Mouse (Mus musculus): Measurements from ENCODE around the gene Smox.

GRCm38 (mm10) chr2:131457728-131458127 is 33.6 kb upstream of the Smox start:
- TF ChIP-seq CTCF (IDR thresholded peaks at IDR 0.05 in 2 of 3, conservative IDR thresholded peaks at IDR 0.05 in 1 of 3; ENCODE audit: control insufficient read depth in 1 of 3, insufficient read depth in 1 of 3, low read depth in 2 of 3, low read length in 3 of 3, poor library complexity in 1 of 3, severe bottlenecking in 1 of 3) (no peak), TAL1 (IDR thresholded peaks at IDR 0.05; ENCODE audit: low read length) (no peak), HCFC1 (IDR thresholded peaks at IDR 0.05; ENCODE audit: low read depth, low read length) (no peak), POLR2AphosphoS5 (IDR thresholded peaks at IDR 0.05; ENCODE audit: borderline replicate concordance, low read depth, low read length) (no peak), SMC3 (IDR thresholded peaks at IDR 0.05; ENCODE audit: low read depth, low read length) (no peak), POLR2A (IDR thresholded peaks at IDR 0.05; ENCODE audit: control insufficient read depth in 1 of 2, insufficient read depth in 1 of 2, low read depth in 1 of 2, low read length in 2 of 2, poor library complexity in 1 of 2) (no peak), ZKSCAN1 (IDR thresholded peaks at IDR 0.05; ENCODE audit: low read depth, low read length) (no peak), UBTF (IDR thresholded peaks at IDR 0.05; ENCODE audit: borderline replicate concordance, insufficient read depth, low read depth, low read length) (no peak)
